Mouse (Mus musculus) forebrain, embryonic 13.5 days (tissue): ENCODE data around the gene Hadh. TPM values are rescaled to one million over a fixed set of nuclear protein-coding genes. Genes with fewer than 3 reads are reported as not detected.
A peak's percentile ranks its signal among the peaks of the same experiment; 100 is the strongest.

ENCODE experiments used
- ATAC-seq: fragments of 200-750 bp; cut with Nextera tagmentation; 2 replicates; pipeline ENCODE4 v1.8.0; 2017
- H3K27ac ChIP-seq: fragments of 300-500 bp; sonication (generic); 2 replicates; pipeline ENCODE4 v1.5.1; 2015; ENCODE audit warnings: inconsistent platforms, mild to moderate bottlenecking, moderate library complexity
- H3K27me3 ChIP-seq: fragments of 300-500 bp; sonication (generic); 2 replicates; pipeline ENCODE4 v1.6.1; 2015; ENCODE audit warnings: mild to moderate bottlenecking, inconsistent platforms
- H3K36me3 ChIP-seq: fragments of 300-500 bp; sonication (generic); 2 replicates; pipeline ENCODE4 v1.6.1; 2015; ENCODE audit warnings: mild to moderate bottlenecking, inconsistent platforms; ENCODE audit not compliant: poor library complexity, severe bottlenecking
- H3K4me1 ChIP-seq: fragments of 300-500 bp; sonication (generic); 2 replicates; pipeline ENCODE4 v1.6.1; 2015; ENCODE audit warnings: inconsistent platforms
- H3K4me2 ChIP-seq: fragments of 300-500 bp; sonication (generic); 2 replicates; pipeline ENCODE4 v1.6.1; 2015; ENCODE audit warnings: inconsistent platforms, mild to moderate bottlenecking, moderate library complexity
- H3K4me3 ChIP-seq: fragments of 300-500 bp; sonication (generic); 2 replicates; pipeline ENCODE4 v1.5.1; 2015; ENCODE audit warnings: mild to moderate bottlenecking, inconsistent platforms
- H3K9ac ChIP-seq: fragments of 300-500 bp; sonication (generic); 2 replicates; pipeline ENCODE4 v1.6.1; 2015; ENCODE audit warnings: mild to moderate bottlenecking, inconsistent platforms
- H3K9me3 ChIP-seq: fragments of 300-500 bp; sonication (generic); replicated peaks from 2 replicates; pipeline ENCODE4 v1.6.1; 2016; ENCODE audit warnings: inconsistent platforms
- WGBS: fragments of 180-500 bp; shearing (Covaris S2); methylation state at CpG from one replicate; pipeline ENCODE4 v1.1.7; 2015; 5-methylcytosine and 5-hydroxymethylcytosine counted together
- polyA plus RNA-seq: library from polyadenylated mRNA; unstranded; fragments of >200 nt; fragmentation: Nextera tagmentation; extraction: Ambion mirVana; gene quantifications from 2 replicates; pipeline ENCODE4 v1.2.1, GENCODE M21; 2015

The Hadh gene
- polyA plus RNA-seq = 37.2 and 40.9 TPM in 2 replicates

DNA sequence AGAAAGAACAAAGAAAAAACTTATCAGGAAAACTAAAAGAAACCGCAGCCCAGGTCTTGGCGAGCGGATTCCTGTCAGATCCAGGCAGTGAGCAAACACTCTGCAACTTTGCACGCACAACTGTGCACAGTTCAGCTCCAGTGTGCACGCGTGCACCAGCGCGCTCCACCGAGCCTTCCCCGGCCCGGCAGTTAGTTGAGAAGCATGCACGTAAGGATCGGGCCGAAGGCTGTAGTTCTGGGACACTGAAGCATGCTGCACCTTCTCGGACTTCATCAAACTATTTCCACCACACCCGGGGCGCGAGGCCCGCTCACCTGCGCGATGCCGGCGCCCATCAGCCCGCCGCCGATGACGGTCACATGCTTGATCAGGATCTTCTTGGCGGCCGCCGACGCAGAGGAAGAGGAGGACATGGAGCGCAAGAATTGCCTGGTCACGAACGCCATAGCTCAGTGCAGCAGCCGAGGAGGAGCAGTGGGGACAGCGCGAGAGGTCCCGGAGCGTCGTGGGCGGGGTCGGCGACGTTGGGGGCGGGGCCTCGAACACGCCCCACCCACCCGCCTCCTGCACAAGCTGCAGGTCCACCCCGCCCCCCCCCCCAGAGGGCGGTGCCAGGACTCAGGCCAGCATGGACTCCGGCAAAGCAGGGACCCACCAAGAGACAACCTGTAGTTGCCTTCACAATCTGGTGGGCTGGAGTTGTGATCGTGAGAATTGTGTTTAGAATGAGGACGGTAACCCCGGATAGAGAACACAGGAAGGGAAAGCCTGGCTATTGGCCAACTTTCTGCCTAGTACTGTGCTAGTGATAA is at the start of gene Hadh:
TSS of gene Hadh (minus strand) at position 543 of the 815 bp plus-strand sequence.
- peak within 1 kb of the TSS; percentile 53 for H3K4me3 ChIP-seq
- peak within 1 kb of the TSS; percentile 63 for H3K9ac ChIP-seq
- H3K9me3 ChIP-seq = no peaks in the 10 kb centered on the region
- H3K36me3 ChIP-seq = no peaks in the 10 kb centered on the region
- peaks cover 19% of the 10 kb centered on the region for H3K4me1 ChIP-seq
- peak; percentile 96 for ATAC-seq
- no peaks in the 10 kb centered on the region for H3K27me3 ChIP-seq
- no peak within 1 kb of the TSS for H3K27ac ChIP-seq
- WGBS = under 1% methylated on average over 54 of the region's 54 CpGs
- peak within 1 kb of the TSS; percentile 83 for H3K4me2 ChIP-seq

DNA sequence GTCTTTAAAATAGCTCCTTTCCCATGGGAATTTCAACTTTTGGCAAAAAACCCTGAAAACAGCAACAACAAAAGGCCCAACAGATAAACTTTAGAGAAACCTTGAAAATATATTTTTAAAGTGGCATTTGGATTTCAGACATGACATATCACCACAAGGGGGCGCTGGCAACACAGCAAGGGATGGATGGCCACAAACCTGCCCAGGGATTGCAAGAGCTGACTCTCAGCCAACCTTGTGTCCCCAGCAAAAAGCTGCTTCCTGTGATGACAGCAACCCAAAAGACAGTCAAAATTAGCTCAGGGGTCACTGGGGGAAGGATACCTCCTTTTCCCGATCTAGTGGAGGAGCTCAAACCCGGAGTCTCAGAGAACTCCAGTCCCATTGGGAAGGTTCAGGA is 48.3 kb upstream of the Hadh start:
- ATAC-seq = 0 out of 2 replicates have a peak, but pooled peaks have one; percentile 48
- Histone ChIP-seq H3K27ac (no peak overlapping the region), H3K4me2 (no peak overlapping the region), H3K9ac (no peak overlapping the region), H3K9me3 (no peaks in the 10 kb centered on the region), H3K36me3 (no peaks in the 10 kb centered on the region), H3K4me1 (0 out of 2 replicates have a peak, but pooled peaks cover 4% of the 10 kb centered on the region), H3K4me3 (no peak overlapping the region), H3K27me3 (no peaks in the 10 kb centered on the region)
- WGBS = 7% methylated on average over 3 of the region's 3 CpGs

DNA sequence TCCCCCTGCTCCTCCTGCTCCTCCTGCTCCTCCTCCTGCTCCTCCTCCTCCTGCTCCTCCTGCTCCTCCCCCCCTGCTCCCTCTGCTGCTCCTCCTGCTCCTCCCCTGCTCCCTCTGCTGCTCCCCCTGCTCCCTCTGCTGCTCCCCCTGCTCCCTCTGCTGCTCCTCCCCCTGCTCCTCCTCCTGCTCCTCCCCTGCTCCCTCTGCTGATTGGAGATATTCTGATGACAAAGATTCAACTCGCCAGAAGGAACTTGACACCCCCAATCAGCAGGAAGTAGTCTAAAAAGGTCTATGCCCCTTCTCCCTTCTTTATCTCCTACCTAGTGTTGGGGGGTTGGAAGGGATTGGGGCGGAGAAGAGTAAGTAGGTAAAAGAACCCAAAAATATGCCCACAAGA is 46.3 kb upstream of the Hadh start:
- Histone ChIP-seq H3K27ac (no peak overlapping the region), H3K9ac (no peak overlapping the region), H3K4me1 (0 out of 2 replicates have a peak, but pooled peaks cover 4% of the 10 kb centered on the region), H3K4me2 (no peak overlapping the region), H3K9me3 (no peaks in the 10 kb centered on the region), H3K4me3 (no peak overlapping the region), H3K36me3 (no peaks in the 10 kb centered on the region), H3K27me3 (no peaks in the 10 kb centered on the region)
- no peak for ATAC-seq
- 52% methylated on average over 2 of the region's 2 CpGs for WGBS

DNA sequence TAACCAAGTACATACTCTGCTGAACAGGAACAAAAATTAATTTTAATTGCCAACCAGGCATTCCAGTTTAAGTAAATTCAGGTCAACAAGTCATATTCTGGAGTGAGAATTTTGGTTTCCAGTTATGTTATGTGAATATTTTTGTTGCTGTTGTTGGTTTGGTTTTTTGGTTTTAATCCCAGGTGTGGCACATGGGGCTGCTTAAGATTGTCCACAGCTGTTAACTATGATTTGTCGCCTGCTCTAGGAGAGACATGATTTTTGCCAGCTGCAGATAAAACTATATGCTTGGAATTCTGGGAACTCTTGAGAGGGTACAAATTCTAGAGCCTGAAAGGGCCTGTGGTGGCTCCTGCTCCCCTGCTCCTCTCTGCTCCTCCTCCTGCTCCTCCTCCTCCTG is 45.2 kb upstream of the Hadh start:
- H3K36me3 ChIP-seq = no peaks in the 10 kb centered on the region
- WGBS = 93% methylated on average over 1 of the region's 1 CpGs
- no peaks in the 10 kb centered on the region for H3K27me3 ChIP-seq
- H3K4me2 ChIP-seq = no peak overlapping the region
- H3K9ac ChIP-seq = no peak overlapping the region
- no peak for ATAC-seq
- no peaks in the 10 kb centered on the region for H3K9me3 ChIP-seq
- no peak overlapping the region for H3K4me3 ChIP-seq
- H3K27ac ChIP-seq = no peak overlapping the region
- 0 out of 2 replicates have a peak, but pooled peaks cover 4% of the 10 kb centered on the region for H3K4me1 ChIP-seq

DNA sequence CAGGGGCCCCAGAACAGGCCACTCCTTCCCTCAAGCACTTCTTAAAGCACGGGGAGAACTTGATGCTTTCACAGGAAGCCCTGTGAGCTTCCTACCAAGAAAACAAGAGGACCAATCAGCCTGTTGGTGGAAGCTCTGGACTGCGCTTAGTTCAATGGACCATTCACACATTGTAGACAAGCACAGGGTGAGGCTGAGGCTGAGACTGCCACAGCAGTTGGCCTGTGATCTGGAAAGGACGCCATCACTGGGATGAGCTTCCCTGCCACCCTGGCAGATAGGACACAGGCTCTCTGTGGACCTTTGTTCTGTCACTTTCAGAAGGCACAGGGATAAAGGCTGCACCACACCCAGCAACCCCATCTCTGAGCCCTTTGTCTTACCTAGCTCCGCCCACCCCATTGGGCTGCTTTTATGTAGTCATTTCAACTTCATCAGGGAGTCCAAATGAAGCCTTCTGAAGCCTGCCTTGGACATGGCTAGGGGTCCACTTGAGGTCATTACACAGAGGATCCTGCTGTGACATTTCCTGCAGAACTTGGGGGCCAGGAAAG is 44.1 kb upstream of the Hadh start:
- H3K4me2 ChIP-seq = no peak overlapping the region
- H3K9ac ChIP-seq = no peak overlapping the region
- WGBS = 36% methylated on average over 4 of the region's 4 CpGs
- 0 out of 2 replicates have a peak, but pooled peaks cover 4% of the 10 kb centered on the region for H3K4me1 ChIP-seq
- H3K9me3 ChIP-seq = no peaks in the 10 kb centered on the region
- ATAC-seq = no peak
- no peaks in the 10 kb centered on the region for H3K27me3 ChIP-seq
- H3K36me3 ChIP-seq = no peaks in the 10 kb centered on the region
- H3K27ac ChIP-seq = no peak overlapping the region
- no peak overlapping the region for H3K4me3 ChIP-seq

DNA sequence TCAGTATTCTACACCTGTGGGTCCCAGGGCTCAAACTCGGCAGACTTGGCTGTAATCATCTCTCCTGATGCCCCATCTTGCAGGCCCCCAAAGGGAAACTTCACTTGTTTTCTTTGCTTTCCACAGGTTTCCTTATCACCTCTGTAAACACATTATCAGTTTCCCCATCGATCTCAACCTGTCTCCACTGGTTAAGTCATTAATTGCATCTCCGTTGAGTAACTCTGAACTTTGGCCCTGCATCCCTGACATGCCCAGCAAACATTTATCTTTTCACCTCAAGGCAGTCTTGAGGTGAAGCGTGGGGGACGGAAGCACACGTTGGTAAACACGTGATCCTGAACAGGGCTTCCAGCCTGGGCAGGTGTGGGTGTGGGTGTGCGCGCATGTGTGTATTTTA is 40.4 kb upstream of the Hadh start:
- Histone ChIP-seq H3K27me3 (no peaks in the 10 kb centered on the region), H3K27ac (no peak overlapping the region), H3K9ac (no peak overlapping the region), H3K9me3 (peaks cover 9% of the 10 kb centered on the region; the same call in 1 of the 2 replicates), H3K36me3 (no peaks in the 10 kb centered on the region), H3K4me3 (no peak overlapping the region), H3K4me1 (0 out of 2 replicates have a peak, but pooled peaks cover 4% of the 10 kb centered on the region), H3K4me2 (no peak overlapping the region)
- ATAC-seq = no peak
- WGBS = 93% methylated on average over 9 of the region's 9 CpGs

DNA sequence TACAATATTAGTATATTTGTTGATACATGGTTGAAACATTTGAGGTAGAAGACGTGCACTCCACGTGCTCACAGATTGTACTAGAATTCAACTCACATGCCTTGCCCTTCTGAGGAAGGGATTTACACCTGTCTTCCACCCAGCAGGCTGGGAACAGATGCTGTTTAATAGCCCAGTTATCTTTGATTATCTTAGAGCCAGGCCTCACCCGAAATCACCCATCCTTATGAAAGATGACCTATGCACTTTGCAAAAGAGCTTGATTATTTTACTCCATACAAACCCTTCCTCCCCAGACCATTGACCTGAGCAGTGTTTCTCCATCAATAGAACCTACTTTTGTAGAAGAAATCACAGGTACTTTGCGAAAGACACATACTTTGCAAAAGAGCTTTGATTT is 38.7 kb upstream of the Hadh start:
- H3K9ac ChIP-seq = no peak overlapping the region
- peaks cover 9% of the 10 kb centered on the region; the same call in 1 of the 2 replicates for H3K9me3 ChIP-seq
- no peaks in the 10 kb centered on the region for H3K27me3 ChIP-seq
- no peaks in the 10 kb centered on the region for H3K4me1 ChIP-seq
- 92% methylated on average over 4 of the region's 4 CpGs for whole genome bisulfite sequencing
- H3K4me3 ChIP-seq = no peak overlapping the region
- H3K27ac ChIP-seq = no peak overlapping the region
- no peak overlapping the region for H3K4me2 ChIP-seq
- ATAC-seq = no peak
- H3K36me3 ChIP-seq = no peaks in the 10 kb centered on the region

DNA sequence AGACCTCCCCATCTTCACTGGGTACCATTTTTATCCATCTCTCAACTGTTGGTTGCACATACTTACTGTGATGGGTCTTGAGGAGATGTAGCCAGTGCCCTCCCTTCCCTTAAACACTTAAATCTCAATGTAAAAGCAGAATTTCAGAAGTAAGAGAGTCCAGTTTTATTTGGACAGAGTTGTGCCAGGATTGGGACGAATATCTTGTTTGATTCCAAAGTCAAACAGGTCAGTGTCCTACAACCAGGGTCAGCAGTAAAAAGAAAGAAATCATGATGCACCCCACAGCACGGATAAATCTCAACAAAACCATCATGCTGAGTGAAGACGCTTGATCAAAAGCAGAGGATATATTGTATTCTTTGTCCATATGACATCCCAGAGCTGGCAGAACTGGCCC is 35.9 kb upstream of the Hadh start:
- no peaks in the 10 kb centered on the region for H3K36me3 ChIP-seq
- no peak overlapping the region for H3K4me2 ChIP-seq
- peaks cover 9% of the 10 kb centered on the region; the same call in 1 of the 2 replicates for H3K9me3 ChIP-seq
- no peak overlapping the region for H3K4me3 ChIP-seq
- H3K27me3 ChIP-seq = peaks cover 4% of the 10 kb centered on the region; the same call in 1 of the 2 replicates
- ATAC-seq = no peak
- H3K27ac ChIP-seq = no peak overlapping the region
- 86% methylated on average over 3 of the region's 3 CpGs for WGBS
- no peak overlapping the region for H3K9ac ChIP-seq
- no peaks in the 10 kb centered on the region for H3K4me1 ChIP-seq

DNA sequence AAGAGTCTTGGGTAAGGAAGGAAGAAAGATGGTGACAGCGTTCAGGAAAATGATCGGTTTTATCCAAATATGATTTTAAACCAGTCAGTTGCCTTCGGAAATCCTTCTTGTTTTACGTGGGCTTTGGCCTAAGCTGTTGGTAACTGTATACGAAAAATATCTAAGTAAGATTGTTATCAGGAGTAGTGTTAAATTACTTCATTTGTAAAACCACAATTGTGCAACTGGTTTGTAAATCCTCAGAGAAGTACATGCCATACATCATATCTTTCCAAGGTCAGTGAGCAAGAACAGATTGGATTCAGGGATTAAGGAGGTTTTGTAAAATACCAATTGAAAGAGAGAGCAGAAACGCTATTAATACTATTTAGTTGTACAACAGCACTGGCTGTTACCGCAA is 34.4 kb upstream of the Hadh start:
- no peak overlapping the region for H3K27ac ChIP-seq
- peaks cover 9% of the 10 kb centered on the region; the same call in 1 of the 2 replicates for H3K9me3 ChIP-seq
- 90% methylated on average over 7 of the region's 7 CpGs for WGBS
- peaks cover 12% of the 10 kb centered on the region; the same call in 1 of the 2 replicates for H3K4me1 ChIP-seq
- no peak overlapping the region for H3K4me3 ChIP-seq
- ATAC-seq = no peak
- H3K36me3 ChIP-seq = no peaks in the 10 kb centered on the region
- H3K27me3 ChIP-seq = peaks cover 4% of the 10 kb centered on the region; the same call in 1 of the 2 replicates
- H3K4me2 ChIP-seq = no peak overlapping the region
- H3K9ac ChIP-seq = no peak overlapping the region

DNA sequence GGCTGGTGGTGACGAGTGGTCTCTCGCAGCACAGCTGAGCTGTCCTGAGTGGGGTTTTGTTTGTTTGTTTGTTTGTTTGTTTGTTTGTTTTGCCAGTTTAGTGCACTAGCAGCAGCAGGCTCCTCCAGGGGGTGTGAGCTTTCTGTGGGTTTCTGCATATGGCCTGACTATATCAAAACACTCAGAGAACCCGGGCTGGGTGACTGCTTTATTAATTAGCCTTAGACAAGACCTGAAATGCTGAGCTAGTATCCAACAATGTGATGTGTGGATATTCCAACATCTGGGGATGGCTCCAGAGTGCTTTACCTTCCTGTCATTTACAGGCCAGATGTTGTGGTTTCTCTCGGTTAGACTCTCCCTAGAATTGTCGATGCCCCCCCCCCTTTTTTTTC is 31.4 kb upstream of the Hadh start:
- ATAC-seq = peak; percentile 61
- Histone ChIP-seq H3K27ac (0 out of 2 replicates have a peak overlapping the region, but pooled peaks have one; percentile 59), H3K9ac (peak overlapping the region; percentile 79), H3K4me3 (peak overlapping the region; percentile 64), H3K27me3 (peaks cover 4% of the 10 kb centered on the region; the same call in 1 of the 2 replicates), H3K9me3 (no peaks in the 10 kb centered on the region), H3K4me2 (peak overlapping the region; percentile 96), H3K4me1 (peaks cover 12% of the 10 kb centered on the region; the same call in 1 of the 2 replicates), H3K36me3 (no peaks in the 10 kb centered on the region)
- 24% methylated on average over 5 of the region's 5 CpGs for WGBS

DNA sequence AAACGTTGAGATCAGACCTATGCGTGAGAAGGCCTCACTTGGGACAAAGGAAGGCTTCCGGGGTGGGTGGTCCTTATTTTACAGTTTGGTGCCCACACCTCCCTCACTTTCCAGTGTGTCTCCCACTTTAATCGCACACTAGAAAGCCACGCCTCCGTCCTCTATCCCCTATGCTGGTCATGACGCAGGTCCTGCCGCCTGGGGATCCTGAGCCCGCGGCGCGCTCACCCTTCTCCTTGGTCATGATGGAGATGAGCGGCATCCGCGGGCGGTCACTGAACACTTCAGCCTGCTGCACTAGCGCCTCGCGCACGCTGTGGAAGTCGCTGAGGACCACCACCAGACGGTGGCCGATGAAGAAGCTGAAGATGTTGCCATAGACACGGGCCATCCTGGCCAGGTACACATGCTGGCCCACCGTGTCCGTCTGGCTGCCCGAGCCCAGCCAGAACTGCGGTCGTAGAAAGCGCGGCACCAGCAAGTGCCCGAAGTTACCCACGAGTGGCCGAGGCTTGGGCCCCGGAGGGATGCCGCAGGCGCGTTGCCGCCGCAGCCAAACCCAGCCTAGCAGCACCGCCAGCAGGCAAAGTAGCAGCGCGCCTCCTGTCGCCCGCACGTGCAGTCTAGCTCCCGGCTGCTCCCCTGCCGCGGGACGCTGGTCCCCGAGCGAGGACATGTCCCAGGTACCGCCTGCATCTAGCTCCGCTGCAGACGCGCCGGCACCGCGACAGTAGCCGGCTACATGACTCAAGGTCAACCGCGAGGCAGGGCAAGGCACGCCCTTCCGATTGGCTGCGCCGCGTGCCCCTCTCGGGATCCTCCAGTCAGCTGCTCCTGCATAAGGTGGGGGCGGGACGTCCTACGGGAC is 30.8 kb upstream of the Hadh start, which contains the start of gene Cyp2u1:
TSS of gene Cyp2u1 (minus strand) at position 776 of the 868 bp plus-strand sequence.
- H3K27me3 ChIP-seq = peaks cover 4% of the 10 kb centered on the region; the same call in 1 of the 2 replicates
- peaks cover 12% of the 10 kb centered on the region; the same call in 1 of the 2 replicates for H3K4me1 ChIP-seq
- no peaks in the 10 kb centered on the region for H3K9me3 ChIP-seq
- peak; percentile 98 for ATAC-seq
- H3K4me2 ChIP-seq = peak within 1 kb of the TSS; percentile 96
- peak within 1 kb of the TSS; percentile 59 for H3K27ac ChIP-seq
- peak within 1 kb of the TSS; percentile 79 for H3K9ac ChIP-seq
- no peaks in the 10 kb centered on the region for H3K36me3 ChIP-seq
- H3K4me3 ChIP-seq = peak within 1 kb of the TSS; percentile 64
- WGBS = under 1% methylated on average over 71 of the region's 71 CpGs
